Mouse (Mus musculus): ENCODE results near the gene Macrod2.

Gene Macrod2

DNA sequence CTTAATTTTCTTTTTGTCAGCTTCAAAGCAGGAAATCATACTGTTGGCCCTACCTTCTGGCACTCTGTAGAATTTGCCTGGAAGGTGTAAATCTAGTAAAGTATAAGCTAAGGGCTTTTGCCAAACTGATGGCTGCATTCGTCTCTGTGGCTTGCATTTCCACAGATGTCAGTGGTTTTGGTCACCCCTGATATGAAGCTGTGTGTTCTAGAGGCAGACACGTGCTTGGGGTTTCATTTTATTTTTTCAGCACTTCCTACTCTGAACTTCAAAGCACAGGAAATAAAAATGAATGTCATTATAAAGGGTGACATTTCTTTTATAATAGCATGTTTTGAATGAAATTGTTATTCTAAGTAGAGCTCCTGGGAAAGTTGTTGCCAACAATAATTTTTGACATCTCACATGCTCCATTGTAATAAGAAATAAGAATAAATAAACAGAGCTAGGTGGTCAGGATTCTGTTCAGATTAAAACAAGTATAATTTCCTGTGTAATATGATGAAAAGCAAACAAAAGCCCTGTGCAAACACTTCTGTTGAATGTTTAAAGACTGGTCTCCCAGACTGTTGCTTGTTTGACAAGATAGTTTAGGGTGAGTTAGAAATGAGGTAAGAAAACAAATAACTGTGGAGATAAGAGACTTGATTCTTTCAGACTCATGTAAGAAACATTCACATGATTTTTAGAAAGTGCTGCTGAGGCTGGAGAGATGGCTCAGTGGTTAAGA lies 424.4 kb downstream of the Macrod2 start:
- no peak for DNase-seq (ENCODE audit: low spot score)

DNA sequence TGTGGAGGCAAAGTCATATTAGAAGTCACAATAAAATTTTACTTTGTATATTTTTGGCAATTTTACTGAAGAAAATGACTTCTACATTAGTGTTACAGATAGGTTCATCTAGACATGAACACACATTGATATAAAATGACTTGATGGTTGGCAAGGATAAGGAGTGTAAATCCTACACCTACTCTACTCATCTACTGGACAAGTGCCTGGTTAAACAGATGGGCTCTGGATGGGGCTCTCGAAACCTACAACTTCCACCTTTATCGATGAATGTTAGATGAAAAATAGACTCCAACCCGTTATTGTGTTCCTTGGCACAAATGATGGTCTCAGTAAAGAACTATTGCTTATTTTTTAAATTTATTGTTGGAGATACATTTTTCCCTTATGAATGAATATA lies 427.3 kb downstream of the Macrod2 start:
- DNase-seq (ENCODE audit: low spot score) = no peak

DNA sequence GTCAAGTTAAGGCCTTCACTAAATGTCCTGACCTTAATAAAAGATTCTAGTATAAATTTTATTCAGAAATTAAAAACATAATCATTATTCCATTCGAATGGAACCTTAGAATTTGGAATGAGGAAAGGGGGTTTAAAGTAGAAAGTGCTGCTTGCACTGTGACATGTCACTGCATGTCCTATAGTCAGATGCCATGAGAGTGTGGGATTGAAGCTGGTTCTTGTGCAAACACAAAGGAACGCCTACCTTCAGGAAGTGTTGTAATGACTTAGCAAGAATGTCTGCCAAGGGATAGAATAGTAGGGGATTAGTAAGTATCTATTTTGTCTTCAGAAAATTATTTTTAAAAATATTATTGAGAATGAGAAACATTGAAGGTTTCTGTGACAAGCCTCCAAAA lies 431.1 kb downstream of the Macrod2 start:
- DNase-seq (ENCODE audit: low spot score) = no peak

DNA sequence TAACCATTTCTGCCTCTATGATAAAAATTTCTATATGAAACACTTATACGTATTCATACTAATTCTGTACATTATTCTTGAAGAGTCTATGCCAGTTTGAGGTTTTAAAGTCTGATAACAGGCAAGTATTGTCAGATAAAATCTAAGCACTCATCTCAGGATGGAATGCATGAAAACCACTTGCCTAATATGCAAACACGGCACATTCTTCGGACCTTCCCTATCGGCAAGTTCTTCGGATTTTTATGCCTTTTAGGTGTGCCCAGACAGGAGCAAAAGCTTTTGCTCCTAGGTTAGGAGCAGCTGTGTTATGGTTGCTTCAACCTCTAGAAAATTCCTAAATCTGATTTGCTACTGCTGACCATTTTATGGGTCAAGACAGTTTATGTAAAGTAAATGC lies 433.8 kb downstream of the Macrod2 start:
- DNase-seq (ENCODE audit: low spot score) = no peak

DNA sequence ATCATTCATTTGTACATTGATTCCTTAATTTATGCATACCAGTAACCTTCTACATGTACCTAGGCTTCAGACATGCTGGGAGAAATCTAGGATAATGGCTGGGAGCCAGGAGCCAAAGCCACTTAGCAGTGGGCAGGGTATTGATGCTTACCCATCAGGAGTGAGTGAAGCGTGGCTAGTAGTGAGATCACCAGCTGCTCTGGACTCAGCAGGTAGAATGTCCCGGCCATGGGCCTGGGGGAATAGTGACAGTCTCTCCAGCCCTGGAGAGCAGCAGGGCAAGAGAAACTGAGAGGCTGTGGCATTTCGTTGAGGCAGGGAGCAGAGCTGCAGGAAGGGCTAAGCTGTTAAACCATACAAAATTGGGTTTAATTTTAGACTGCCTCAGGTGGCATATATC lies 435.0 kb downstream of the Macrod2 start:
- no peak for DNase-seq (ENCODE audit: low spot score)

DNA sequence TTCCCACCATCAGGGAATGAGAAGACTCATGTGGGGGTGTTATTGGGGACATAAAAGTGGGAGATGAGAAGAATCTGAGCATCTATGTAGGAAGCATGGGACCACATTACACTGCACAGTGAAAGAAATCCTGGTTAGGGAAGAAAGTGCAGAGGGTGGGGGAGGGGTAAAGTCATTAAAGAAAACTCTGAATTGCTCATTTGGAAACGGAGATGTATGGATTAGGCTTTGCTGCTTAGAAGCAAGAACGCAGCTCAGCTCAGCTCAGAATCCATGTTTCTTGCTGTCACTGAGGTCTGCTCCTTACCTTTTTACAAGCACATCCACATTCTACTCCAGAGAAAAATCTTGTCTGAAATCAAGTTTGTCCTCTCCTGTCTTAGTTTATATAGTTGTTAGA lies 444.3 kb downstream of the Macrod2 start:
- DNase-seq (ENCODE audit: low spot score) = no peak

DNA sequence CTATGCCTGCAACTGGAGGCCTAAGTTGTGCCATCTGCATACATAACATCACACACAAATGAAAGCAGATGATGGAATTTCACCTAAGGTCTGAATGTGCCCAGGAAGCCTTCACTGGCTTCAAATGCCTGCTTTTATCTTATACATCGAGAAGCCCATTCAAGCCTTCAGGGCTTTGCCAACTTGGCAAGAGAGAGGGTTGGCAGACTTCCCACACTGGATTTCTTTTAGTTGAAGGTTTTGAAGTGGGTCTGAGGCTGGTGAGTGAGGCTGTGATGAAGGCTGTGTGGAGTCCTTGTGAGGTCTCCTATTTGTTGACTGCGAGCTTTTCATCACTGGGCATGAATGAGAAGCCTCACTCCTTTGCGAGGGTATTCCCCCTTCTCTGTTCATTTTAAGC lies 444.8 kb downstream of the Macrod2 start:
- DNase-seq (ENCODE audit: low spot score) = peak; percentile 55

DNA sequence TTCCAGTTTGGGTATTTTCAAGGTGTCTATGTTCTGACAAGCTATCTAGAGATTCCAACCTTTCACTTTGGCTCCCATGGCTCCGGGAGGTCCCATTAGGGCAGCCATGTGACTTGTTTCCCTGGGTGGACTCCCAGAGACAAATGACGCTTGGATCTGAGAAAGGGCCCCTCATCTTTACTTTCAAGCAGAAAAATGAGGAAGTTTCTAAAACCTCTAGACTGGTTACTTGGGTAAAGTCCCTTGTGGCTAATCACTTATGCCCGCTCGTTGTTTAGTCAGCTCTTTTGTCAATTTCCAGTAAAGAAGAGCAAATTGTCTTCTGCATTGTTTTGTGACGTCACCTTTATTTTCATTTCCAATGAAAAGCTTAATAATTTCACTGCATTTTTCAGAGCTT lies 448.9 kb downstream of the Macrod2 start:
- DNase-seq (ENCODE audit: low spot score) = no peak

DNA sequence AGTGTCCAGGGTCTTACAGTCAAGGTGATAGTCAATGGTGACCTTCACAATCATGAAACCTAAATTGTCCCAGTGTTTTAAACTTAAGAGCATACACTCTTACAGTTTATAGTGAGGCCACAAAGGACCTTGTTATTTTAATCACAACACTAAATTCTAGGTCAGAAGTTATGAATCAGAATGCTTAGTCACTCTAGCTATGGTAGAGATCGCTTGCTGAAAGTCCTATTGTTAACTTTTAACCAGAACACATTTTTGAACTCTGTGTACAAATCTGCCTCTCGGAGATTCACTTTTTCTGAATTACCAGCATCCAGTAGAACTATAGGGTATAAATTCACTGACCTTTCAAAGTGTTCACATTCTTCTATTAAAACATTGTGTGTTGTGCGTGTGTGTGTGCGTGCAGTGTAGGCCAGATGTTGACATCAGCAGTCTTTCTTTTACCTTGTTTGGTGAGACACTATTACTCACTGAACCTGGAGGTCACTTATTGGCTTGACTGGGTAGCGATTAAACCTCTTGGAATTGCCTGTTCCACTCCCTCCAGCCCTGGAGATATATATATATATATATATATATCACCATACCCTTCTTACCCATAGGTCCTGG lies 452.8 kb downstream of the Macrod2 start:
- DNase-seq (ENCODE audit: low spot score) = no peak

DNA sequence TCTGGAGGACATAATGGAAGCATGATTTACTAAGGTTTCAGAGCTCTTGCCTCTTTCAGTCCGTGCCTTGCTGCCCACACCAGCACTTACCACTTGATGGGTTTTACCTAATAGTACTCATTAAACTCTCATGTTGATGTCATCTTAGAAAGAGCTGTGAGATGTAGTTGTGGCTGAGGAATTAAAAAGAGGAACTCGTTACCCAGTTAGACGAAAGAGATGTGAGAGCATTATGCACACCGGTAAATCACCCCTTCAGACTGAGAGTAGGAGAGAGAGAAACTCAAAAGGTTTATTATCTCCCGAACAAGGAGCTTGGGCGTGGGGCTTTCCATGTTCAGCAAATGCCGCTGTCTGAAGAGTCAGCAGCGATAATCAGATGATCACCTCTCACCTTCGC lies 458.4 kb downstream of the Macrod2 start:
- DNase-seq (ENCODE audit: low spot score) = no peak

DNA sequence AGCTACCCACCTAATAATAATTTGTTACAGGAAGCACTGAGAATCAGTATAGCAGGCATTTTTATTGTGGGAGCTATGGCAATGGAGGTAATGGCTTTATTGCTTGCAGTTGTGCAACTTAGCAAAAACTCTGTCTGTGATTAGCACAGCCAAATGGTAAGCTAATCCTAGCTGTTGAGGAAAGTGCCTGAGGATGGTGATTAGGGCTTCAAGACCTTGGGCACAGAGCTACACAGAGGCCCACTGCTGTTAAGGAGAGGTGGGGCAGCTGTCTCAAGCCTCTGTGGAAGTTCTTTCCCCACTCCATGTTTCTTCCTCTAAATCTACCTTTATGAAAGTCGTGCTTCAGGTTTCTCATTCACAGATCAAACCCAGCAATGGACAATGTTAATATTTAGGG lies 466.2 kb downstream of the Macrod2 start:
- no peak for DNase-seq (ENCODE audit: low spot score)

DNA sequence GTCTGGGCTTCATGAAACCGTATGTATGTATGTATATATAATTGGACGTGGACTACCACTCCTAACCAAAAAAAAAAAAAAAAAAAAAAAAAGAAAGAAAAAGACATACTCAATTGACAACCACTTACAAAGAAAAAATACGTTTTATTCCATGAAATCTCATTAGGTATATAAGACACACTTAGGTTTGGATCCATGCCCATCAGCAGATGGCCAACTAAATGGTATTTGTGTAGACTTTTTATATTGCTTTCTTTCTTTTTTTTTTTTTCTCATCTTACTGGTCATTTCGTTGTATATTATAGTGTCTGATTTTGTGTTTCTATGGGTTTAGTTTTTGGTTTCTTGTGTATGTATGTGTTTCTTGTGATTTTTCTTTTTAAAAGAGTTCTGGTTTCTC lies 467.6 kb downstream of the Macrod2 start:
- no peak for DNase-seq (ENCODE audit: low spot score)

DNA sequence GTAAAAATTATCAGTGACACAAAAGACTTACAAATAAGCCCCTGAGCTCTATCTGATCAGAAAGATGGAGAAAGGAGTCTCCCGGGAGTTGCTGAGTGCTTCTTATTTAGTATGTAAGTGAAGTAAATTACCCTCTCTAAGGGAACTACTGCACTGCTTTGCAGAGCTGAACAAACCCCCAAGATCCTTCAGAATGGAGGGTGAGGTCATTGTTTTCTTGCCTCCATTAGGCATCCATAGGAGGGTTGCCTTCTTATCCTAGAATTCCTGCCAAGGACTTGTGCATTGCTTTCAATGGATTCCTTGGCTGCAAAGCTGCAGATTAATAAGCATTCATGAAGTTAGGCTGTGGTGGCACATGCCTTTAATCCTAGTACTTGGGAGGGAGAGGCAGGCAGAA lies 470.5 kb downstream of the Macrod2 start:
- DNase-seq (ENCODE audit: low spot score) = no peak

DNA sequence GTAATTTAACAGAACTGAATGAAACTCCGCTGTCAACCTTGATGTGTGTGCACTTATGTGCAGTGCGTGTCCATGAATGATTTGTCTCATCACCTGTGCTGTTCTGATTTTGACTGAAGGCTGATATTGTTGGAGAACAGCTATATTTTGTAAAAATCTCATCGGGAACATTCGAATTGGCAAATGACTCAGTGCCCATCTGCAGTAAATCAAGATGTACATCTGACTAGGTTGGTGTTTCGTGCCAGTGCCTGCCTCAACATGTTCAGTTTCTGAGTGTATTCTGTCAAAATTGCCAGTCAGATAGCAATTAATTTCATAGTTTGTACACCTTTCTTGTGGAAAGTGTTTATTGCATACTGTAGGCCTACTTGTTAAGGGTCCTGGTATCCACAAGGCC lies 472.0 kb downstream of the Macrod2 start:
- no peak for DNase-seq (ENCODE audit: low spot score)

DNA sequence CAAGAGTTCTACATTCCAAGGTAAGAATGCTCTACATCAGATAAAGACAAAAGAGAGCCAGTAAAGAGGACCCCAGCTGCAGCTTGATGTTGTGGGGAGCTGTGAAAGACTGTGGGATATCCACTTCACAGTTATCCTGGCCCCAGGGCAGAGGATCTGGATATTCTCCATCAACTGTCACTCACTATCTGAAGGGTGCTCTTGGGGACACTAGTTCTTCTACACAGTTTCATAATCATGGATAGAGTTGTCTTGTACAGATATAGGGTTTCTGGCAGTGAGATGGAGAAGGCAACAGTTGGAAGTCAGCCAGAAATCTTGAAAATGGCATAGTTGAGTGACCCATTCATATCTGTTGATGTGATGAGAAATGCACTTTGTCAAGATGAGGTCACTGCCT lies 490.1 kb downstream of the Macrod2 start:
- no peak for DNase-seq (ENCODE audit: low spot score)

DNA sequence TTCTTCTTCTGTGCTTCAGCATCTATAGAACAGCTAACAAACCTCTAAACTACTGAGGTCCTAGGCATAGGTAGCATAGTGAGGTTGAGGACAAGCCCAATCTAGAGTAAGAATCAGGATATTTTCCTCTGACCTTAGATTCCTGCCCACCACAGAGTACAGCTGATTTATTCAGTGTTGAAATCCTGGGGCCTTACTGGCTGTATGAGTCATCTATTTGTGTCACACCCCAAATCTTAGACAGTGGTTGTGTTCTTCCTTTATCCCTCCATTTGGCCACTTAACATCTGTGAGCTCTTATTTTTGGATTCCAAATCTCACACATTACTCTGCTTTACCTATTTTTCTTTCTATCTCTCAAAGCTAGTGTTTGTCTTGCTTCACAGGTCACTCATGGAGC lies 495.6 kb downstream of the Macrod2 start:
- no peak for DNase-seq (ENCODE audit: low spot score)

DNA sequence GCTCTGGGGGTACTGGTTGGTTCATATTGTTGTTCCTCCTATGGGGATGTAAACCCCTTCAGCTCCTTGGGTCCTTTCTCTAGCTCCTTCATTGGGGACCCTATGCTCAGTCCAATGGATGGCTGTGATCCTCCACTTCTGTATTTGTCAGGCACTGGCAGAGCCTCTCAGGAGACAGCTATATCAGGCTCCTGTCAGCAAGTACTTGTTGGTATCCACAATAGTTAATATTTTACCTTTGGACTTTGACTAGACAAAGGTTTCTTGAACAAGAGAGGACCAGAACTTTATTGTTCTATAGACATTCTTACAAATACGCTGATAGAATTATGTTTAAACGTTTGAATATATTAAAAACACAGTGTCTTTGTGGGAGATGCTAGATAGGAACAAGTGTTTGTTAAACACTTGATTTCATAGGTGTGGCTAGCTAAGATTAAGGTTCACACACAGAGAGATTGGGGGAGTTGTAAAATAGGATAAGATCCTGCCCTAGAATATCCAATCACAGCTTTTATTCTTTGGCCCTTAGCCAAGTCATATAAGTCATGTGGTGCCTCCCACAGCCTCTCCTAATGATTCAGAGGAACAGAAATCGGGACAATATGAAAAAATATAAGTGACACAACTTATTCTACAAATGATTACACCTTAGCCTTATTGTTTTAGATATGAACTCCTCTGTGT lies 501.4 kb downstream of the Macrod2 start:
- DNase-seq (ENCODE audit: low spot score) = no peak

DNA sequence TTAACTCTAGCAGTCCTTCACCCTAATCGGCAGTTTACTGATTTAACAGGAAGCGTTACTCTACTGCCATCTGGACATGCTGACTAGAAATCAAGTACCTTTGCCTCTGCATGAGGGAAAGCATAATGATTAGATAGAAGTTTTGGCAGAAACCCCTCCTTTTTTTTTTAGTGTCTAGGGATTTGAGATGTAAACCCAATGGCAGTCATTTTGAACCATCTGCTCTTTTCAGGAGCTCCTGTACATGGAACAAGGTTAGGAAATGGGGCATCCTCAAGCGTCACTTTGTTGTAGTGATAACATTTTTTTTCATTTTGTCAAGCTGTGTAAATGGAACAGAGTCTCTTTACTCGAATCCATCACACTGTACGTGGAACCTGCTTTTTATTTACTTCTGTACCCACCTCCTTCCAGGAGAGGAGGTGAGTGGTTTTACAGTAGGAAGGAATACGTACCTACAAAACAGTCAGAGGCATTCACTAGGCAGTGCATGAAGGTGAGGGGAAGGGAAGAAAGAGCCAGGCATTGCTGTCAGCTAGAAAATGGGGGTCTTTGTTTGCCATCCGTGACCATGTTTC lies 503.4 kb downstream of the Macrod2 start:
- no peak for DNase-seq (ENCODE audit: low spot score)

DNA sequence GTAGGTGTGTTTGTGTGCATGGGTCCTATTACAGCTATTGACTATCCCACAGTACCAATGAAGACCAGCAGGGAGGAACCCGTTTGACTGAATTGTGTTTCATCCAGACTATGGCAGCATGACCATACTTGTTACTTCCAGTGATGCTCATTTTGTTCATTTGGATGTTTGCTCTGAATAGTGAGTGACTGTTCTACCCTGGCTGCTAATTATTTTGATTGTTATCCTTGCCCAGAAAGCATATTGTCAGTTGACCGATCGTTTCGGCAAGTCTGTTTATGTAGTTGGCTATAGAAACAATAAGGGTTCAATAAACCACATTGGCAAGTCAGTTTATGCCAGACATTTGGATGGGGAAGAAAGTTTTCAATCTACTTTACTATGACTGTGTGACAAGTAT lies 510.2 kb downstream of the Macrod2 start:
- DNase-seq (ENCODE audit: low spot score) = no peak

DNA sequence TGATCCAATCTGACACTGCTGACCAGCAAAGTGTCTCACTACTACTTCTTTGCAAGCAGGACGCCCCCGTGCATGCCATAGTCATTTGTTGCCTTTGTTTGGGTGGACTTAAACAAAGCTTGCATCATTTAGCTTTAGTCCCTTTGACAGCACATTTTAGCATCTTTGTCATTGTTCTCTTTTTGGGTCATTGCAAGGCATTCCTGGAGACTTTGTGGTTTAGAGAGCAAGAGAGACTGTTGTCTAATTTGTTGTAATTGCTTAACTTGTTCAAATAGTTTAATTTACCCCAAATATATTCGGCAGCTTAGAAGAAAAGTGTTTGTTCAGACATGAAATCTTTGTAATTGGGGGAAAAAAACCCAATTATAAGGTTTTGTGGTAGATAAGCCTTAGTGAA lies 511.0 kb downstream of the Macrod2 start:
- no peak for DNase-seq (ENCODE audit: low spot score)

DNA sequence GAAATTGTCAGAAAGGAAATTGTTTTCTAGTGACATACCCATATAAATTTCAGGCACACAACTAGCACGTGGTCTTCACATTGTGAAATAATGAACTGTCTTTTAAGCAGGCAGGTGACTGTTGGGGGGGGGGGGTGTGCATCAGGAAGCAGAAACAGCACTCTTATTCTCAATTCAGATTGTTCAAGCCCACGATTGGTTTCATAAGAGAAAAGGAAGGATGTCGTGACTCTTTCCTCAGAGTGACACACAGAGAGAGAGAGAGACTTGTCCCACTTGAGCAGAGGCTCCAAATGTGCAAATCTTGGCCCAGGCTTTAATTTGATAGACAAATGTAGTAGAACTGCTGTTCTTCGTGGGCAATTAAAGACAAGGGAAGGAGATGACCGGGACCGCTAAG lies 516.4 kb downstream of the Macrod2 start:
- no peak for DNase-seq (ENCODE audit: low spot score)

DNA sequence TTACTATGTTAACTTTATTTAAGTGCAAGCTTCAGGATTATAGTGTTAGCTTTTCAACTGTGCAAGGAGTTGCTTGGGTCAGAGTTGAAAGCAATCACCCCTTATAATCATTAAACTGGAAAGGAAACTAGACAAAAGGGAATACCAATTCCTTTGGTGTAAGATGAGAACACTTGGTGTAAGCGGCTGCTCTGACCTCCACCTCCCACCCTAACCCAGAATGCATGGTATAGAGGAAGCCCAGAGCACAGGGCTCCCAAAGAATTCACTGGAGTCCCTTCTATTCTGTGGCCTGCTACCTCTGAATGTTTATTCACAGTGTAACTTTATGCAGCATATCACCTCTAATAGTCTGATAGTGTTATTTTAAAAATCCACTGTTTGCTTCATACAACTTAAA lies 517.1 kb downstream of the Macrod2 start:
- no peak for DNase-seq (ENCODE audit: low spot score)

DNA sequence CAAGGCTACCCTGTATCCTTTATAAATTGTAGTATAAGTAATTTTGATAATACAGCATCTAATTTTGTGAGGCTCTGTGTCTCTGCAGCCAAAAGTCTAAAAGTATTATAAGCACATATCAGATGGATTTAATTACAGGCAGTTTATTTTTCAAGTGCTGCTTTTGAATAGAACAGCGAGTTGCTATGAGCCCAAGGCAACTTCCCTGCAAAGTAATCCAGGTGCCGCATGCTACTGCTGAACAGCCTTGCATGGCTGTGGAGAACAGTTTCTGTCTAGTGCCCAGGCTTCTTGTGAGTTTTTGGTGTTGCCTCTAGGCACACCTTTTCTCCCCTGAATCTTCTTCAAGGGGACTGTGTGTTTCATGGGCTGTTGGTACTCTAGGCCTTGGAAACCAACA lies 517.8 kb downstream of the Macrod2 start:
- DNase-seq (ENCODE audit: low spot score) = no peak

Measured in lung, postnatal 25 days (tissue).